Mouse (Mus musculus) lung, adult 2 months (tissue): ENCODE results near the gene Ptpn4.

Source experiments
- CTCF ChIP-seq: fragments of 200-500 bp; IDR thresholded peaks from 2 replicates; pipeline ENCODE4 v1.5.1; 2011; ENCODE audit warnings: mild to moderate bottlenecking, low read length, control low read depth; ENCODE audit not compliant: insufficient read depth
- POLR2A ChIP-seq: fragments of 200-500 bp; IDR thresholded peaks from 2 replicates; pipeline ENCODE4 v1.6.1; 2011; ENCODE audit warnings: low read depth, mild to moderate bottlenecking, control low read depth, low read length, borderline replicate concordance; ENCODE audit errors: extremely low read depth

DNA sequence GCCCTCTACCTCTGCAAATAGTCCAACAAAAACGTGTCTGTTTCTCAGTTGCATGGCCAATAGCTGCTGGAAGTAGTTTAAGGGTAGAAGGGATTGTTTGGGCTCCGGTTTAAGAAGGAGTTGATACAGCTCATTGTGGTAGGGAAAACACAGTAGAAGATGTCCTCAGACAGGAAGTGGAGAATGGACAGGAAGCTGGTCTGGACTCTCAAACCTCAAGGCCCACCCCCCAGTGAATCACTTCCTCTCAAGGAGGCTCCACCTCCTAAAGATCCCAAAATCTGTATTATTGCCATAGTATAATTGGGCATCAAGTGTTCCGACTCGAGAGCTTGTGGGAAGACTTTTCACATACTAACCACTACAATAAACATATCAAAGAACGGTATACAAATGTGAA, 22.2 kb upstream of the Ptpn4 start:
- TF ChIP-seq CTCF: no peak
- no peak for TF ChIP-seq POLR2A
